Mouse (Mus musculus) colon, adult 2 months (tissue): ENCODE results near the gene Ppp2r1a. TPM values are rescaled to one million over a fixed set of nuclear protein-coding genes. Genes with fewer than 3 reads are reported as not detected.

ENCODE experiments used
- polyA plus RNA-seq: library from polyadenylated mRNA; depleted of rRNA; stranded (reverse); fragments of >200 nt; gene quantifications from 2 replicates; pipeline ENCODE4 v1.2.3, GENCODE M21; 2012; rRNA removed

Ppp2r1a gene
- polyA plus RNA-seq: 196 and 197 TPM in 2 replicates

DNA sequence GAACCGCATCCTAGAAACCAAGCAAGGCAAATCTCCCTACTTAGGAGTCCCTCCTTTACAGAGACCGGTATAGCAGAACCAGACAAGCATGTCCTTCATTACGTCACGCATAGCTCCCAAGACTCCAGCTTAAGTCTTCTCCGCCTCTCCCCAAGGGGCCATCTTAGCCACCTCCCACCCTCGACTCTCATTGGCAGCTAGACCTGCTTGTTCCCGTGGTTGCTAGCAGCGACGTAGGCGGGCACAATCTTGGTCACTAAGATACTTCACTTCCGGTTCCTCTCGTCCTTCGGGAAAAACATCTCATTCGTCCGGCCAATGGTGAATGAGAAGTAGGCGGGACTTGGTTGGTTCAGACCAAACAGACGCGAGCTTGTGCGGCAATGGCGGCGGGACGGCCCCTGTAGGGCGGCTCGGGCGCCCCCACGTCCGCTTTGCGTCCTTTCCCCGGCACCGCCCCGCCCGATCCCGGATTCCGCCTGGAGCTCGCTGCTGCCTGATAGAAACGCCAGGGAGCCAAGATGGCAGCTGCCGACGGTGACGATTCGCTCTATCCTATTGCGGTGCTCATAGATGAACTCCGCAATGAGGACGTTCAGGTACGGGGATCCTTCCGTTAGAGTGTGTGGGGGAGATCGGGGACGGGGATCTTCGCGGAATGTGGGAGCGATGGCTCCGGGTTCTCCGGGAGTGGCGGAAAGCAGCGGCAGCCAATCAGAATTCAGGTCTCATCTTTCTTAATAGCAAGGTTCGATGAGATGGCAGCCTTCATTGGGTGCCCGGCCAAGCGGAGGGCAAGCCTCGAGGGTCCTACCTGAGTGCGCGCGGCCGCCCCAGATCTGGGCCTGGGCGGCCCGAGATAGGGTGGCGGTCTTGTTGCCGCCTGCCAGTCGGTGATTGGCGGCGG is at the start of gene Ppp2r1a:
Gene Ppp2r1a (plus strand): TSS at position 327 of the 907 bp plus-strand sequence.

DNA sequence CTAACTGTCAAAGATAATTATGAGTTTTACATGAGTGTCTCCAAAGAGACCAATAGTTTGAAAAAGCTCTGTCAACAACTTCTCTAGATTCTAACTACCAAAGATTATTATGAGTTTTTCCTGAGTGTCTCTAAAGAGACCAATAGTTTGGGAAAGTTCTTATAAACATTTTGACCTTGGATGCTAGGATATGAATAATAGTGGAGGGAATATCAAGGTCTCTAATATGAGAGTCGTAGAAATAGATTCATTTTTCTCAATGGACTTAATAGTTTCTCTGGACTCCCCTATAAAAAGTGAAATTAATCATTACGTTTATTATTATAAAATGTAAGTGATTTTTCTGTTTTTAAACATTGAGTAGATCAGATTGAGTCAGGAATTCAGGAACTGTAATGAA is 40.1 kb upstream of the Ppp2r1a start, which contains the start of gene Vmn1r231:
Gene Vmn1r231 (minus strand): TSS at position 101 of the 400 bp plus-strand sequence.

GRCm38 (mm10) chr17:20919614-20920013 is 25.5 kb upstream of the Ppp2r1a start, which contains the start of gene Vmn1r232:
TSS of gene Vmn1r232 (minus strand) at chr17:20919714.

GRCm38 (mm10) chr17:20996364-20996763 is 51.3 kb downstream of the Ppp2r1a start, which contains the start of gene Vmn1r233:
TSS of gene Vmn1r233 (minus strand) at chr17:20996464.

DNA sequence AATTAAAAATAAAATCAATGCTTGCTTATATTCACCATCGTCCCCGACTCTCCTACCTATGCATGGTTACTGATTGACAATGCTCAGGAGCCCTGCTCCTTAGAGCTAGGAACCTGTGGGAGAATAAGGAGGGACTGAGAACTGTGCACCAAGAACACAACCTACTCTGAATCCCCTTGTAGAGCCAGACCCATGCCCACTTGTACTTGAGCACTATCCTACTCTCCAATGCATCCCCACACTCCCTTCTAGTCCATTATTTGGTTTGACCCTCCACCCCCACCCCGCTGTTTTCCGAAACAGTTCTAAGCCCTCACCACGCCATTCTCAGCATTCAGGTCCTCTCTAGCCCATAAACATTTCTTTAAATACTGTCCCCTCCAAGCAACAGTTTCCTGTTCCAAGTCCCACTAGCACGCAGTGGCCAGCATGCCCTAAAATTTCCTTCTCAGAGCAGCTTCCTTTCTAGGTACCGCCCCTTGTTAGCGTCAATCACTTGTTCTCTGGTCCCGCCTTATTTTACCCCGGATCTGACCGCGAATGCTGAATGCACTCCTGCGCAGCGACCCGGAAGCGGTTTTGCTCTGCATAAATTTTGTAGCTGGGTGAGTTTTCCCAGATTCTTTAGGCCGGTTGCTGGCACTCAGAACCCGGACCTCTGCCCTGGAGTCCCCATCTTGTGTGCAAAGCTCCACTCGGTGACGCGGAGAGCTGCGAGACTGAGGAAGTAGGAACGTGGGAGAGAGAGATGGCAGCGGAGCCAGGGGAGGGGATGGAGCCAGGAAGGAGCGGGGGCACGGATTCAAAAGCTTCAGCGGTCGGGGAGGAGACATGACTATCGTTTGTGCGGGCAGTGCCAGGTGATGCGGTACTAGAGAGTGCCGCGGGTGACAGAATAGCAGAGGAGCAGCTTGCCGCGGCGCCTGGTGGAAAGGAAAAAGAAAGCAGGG is 63.5 kb downstream of the Ppp2r1a start, which contains the start of gene Zfp160:
Gene Zfp160 (plus strand): TSS at position 522 of the 950 bp plus-strand sequence.

Other genes with a start within 250 kb of the Ppp2r1a start
- gene Vmn1r227, start 215.5 kb upstream of the Ppp2r1a start, polyA plus RNA-seq: not detected in 2 replicates
- not detected in 2 replicates for gene Vmn1r228, start 159.2 kb upstream of the Ppp2r1a start, polyA plus RNA-seq
- not detected in 2 replicates for gene Vmn1r229, start 133.8 kb upstream of the Ppp2r1a start, polyA plus RNA-seq
- not detected in 2 replicates for gene Vmn1r230, start 104.9 kb upstream of the Ppp2r1a start, polyA plus RNA-seq
- not detected in 2 replicates for gene Vmn1r231, start 40.2 kb upstream of the Ppp2r1a start, polyA plus RNA-seq
- gene Vmn1r232, start 25.6 kb upstream of the Ppp2r1a start, polyA plus RNA-seq: not detected in 2 replicates
- gene Vmn1r233, start 51.2 kb downstream of the Ppp2r1a start, polyA plus RNA-seq: not detected in 2 replicates
- 1.3 and 1.7 TPM in 2 replicates for gene Zfp160, start 63.6 kb downstream of the Ppp2r1a start, polyA plus RNA-seq